Mouse (Mus musculus) skeletal muscle tissue, adult 2 months (tissue): ENCODE data around the gene Daglb.
A peak's percentile ranks its signal among the peaks of the same experiment; 100 is the strongest.

ENCODE experiments used
- DNase-seq: peaks from one replicate; pipeline ENCODE4 v3.0.0-alpha.2; 2012; ENCODE audit warnings: low read depth, low spot score

Daglb gene

DNA sequence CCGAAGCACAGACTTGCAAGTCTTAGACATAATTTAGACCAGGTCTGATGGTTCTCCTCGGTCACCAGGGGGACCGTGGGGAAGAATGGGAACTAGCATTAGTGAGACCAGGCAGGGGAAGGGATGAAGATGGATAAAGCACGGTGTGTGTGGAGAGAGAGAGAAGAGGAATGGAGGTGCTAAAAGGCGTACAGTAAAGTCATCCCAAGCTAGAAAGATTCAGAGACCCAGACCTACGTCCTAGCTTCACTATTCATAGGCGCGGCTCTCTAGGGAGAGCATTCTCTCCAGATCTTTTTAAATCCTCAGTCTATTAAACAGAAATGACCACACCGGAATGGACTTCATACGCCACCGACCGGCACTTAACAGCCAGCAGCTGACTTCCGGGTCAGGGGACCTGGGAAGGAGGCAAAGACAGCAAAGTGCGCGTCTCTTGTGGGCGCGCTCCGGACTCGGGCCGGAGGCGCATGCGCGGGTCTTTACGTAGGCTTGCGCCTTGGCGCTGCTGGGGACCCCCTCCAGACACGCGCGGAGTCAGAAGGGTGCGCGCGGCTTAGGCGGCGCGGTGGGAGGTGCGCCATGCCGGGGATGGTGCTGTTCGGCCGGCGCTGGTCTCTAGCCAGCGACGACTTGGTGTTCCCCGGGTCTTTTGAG, at the start of gene Daglb:
Gene Daglb (plus strand): TSS at position 485 of the 657 bp plus-strand sequence.
- DNase-seq, result peak; percentile 95

GRCm38 (mm10) chr5:143421484-143421883, 42.9 kb upstream of the Daglb start:
- DNase-seq, result no peak

DNA sequence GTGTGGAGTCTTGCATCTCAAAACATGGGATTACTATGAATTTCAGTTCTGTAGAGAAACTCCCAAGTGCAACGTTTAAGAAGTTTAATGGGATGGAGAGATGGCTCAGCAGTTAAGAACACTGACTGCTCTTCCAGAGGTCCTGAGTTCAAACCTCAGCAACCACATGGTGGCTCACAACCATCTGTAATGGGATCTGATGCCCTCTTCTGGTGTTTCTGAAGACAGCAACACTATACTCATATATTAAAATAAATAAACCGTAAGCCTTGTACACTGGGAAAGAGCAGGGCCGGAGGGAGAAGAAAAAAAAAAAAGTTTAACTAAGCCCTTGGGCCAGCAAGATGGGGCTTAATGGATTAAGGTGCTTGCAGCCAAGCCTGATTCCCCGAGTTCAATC, 41.4 kb upstream of the Daglb start:
- DNase-seq, result no peak

- no peak for DNase-seq
Observed at GRCm38 (mm10) chr5:143423899-143424519, 40.4 kb upstream of the Daglb start.

- DNase-seq, result peak; percentile 42
Observed at GRCm38 (mm10) chr5:143434421-143434820, 30.0 kb upstream of the Daglb start.

- DNase-seq, result no peak
Observed at GRCm38 (mm10) chr5:143441298-143441697, 23.1 kb upstream of the Daglb start.

GRCm38 (mm10) chr5:143441753-143442152, 22.6 kb upstream of the Daglb start:
- DNase-seq, result no peak

DNA sequence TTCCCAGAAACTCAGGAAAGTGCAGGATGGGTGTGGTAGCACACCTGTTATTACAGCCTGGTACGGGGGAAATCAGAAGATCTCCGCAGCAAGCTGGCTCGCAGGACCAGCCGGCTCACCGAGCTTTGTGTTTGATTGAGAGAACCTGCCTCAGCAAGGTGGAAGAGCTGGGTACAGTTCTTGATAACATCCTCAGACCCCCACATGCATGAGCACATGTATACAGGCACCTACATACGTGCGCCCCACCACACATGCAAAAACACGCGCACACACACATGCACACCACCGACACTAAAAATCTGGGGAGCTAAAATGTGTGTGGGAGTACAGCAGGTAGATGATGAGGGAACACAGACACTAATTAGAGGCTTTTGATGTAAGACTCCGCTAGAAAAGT, 713 bp upstream of the Daglb start:
- DNase-seq, result no peak

DNA sequence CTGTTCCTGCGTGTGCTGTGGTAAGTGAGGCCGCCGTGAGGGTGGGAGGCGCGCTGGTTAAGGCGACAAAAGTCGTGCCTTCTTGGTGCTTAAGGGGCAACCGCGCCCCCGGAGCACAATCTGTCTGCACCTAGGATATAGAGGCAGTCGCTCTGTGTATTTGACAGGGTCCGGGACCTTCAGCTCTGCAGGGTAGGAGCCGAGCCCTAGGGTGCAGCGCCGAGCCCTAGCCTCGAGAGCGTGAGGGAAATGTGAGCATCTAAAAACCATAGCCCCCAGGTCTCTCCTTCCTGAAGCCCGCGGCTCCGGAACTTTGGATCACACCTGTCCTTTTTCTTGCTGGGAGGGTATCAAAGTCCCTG, 354 bp downstream of the Daglb start:
- no peak for DNase-seq

GRCm38 (mm10) chr5:143465156-143466085, 1.0 kb downstream of the Daglb start:
- DNase-seq, result no peak

- no peak for DNase-seq
Observed at GRCm38 (mm10) chr5:143466891-143467669, 2.7 kb downstream of the Daglb start.

DNA sequence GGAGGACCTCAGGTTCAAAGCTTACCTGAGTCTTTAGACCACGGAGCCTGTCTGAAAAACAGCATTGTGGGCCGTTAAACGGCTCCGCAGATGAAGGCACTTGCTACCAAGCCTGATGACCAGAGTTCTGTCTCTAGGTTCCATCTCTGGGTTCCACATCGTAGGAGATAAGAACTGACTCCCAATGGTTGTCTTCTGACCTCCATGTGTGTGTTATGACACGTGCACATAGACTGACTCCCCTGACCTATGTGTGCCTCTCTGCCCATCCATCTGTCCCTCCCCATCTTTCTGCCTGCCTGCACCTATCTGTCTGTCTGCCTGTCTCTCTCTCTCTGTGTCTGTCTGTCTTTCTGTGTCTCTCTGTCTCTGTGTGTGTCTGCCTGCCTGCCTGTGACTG, 3.5 kb downstream of the Daglb start:
- DNase-seq, result no peak

DNA sequence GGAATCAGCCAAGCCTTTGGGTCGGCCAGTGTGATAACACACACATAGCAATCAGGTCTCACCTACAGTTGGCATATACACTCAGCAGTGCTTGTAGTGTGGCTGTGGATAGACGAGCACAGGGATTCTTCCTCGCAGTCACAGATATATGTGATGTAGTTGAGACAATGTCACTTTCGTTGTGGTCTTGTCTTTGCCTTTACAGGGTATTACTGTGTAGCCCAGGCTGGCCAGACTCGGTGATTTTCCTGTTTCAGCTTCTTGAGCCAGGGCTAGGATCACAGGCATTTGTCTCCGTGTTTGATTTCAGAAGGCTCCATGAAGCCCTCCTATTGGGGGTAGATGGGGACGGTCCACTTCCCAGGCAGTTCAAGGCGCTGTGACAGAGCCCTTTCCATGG, 5.2 kb downstream of the Daglb start:
- DNase-seq, result no peak

DNA sequence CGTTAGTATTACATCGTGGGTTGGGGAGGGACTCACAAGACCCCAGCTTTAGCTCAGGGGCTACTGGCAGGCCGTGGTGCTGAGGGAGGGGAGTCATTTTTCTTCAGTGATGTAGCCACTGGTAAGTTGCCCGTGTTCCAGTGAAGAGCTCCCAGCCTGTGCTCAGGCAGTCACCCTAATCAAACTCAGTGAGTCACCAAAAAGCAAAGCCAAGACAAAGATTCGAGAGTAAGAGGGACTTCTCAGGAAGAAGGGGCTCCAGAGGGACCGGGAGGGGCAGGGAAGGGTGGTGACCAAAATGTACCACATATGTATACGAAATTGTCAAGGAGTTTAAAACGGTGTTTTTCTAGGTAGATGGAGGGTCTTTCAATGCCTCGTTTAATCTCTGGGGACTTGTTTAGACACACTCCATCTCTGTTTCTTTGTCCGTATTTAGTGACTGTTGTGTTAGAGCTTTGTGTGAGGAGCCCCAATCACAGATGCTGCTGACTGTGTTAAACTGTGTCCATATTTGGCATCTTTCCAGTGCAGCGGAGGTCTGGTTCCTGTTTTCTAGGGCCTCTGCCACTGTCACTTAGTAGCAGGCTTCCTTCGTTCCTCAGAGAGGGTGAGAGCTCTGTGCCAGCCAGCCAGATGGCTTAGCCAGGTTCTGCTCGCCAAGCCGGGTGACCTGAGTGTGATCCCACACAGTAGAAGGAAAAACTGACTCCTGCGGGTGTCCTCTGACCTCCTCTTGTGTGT, 6.2 kb downstream of the Daglb start:
- DNase-seq, result peak; percentile 77

GRCm38 (mm10) chr5:143471165-143471546, 6.8 kb downstream of the Daglb start:
- no peak for DNase-seq

DNA sequence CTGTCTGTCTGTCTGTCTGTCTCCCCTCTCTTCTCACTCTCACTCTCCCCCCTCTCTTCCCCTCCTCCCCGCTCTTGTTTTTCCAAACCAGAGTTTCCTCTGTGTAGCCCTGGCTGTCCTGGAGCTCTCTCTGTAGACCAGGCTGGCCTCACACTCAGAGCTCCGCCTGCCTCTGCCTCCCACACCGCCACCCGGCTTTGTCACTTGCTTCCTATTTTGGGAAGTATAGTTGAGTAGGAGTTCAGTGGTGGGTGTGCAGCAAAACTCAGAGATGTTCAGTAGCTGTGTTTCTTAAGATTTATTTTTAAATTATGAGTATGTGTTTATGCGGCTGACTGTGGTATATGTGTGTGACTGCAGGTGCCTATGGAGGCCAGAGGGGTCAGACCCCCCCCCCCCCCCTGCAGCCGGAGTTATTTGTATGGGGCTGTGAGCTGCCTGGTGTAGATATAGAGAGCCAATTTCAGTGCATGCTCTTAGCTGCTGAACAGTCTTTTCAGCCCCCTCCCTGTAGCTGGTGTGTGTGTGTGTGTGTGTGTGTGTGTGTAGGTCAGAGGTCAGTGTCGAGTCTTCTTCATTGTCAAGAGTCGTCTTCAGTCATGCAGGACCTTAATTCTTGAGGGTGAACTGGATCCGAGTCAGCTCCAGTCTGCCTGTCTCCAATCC, 7.7 kb downstream of the Daglb start:
- DNase-seq, result no peak

GRCm38 (mm10) chr5:143475153-143475844, 10.9 kb downstream of the Daglb start:
- no peak for DNase-seq

DNA sequence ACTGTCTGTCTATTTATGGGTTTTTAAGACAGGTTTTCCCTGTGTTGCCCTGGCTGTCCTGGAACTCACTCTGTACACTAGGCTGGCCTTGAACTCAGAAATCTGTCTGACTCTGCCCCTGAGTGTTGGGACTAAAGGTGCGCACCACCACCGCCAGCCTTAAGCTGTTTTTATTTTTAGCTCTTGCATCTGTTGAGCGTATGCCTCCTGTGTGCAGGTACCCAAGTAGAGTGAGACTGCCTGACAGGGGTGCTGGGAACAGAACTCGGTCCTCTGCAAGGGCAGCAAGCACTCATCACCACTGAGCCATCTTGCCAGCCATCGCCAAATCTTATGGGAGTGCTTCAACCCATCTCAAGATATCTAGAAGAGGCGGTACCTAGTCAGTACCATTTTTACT, 11.6 kb downstream of the Daglb start:
- no peak for DNase-seq

GRCm38 (mm10) chr5:143477901-143478300, 13.5 kb downstream of the Daglb start:
- DNase-seq, result no peak

- no peak for DNase-seq
Observed at GRCm38 (mm10) chr5:143484955-143485354, 20.6 kb downstream of the Daglb start.
